Comparison of ENCODE assay signal across 7 mouse cellular contexts in genomic region chr1:172340729-172341321, GRCm38 (mm10). TPM values are rescaled to one million over a fixed set of nuclear protein-coding genes. Genes with fewer than 3 reads are reported as not detected.
DNase-seq lines count a peak whose midpoint lies in the region; ATAC-seq and TF ChIP-seq lines count a peak whose summit lies in the region.

Gene Kcnj10, plus strand, starts transcription at chr1:172341210.

- peak; percentile 88 for DNase-seq in adrenal gland, postnatal 14 days
- DNase-seq in gastrocnemius, postnatal 25 days = peak; percentile 62
- peak; percentile 80 for DNase-seq in intestine, embryonic 14.5 days (ENCODE audit: low spot score)
- DNase-seq in left cerebral cortex, postnatal 25 days (ENCODE audit: low spot score in 2 of 2) = peak; percentile 67 to 81
- peak; percentile 73 for DNase-seq in right cerebral cortex, postnatal 25 days

- H3K4me3 ChIP-seq in cortical plate, adult 2 months (ENCODE audit: insufficient read depth, low read length) = peak within 1 kb of the TSS; percentile 41
- H3K4me3 ChIP-seq in intestine, embryonic 14.5 days (ENCODE audit: low read depth, low read length) = peak within 1 kb of the TSS; percentile 39

- intact Hi-C loops in left cerebral cortex, postnatal 25 days (cut with DNase I) = no loop called here

- WGBS in intestine, embryonic 14.5 days = 1% methylated on average over 38 of the region's 38 CpGs

- no peaks in the 10 kb centered on the region for H3K36me3 ChIP-seq in intestine, embryonic 14.5 days (ENCODE audit: control insufficient read depth, insufficient read depth, low read length)

- no peak within 1 kb of the TSS for H3K9ac ChIP-seq in intestine, embryonic 14.5 days (ENCODE audit: low read length)

- H3K9me3 ChIP-seq in intestine, embryonic 14.5 days (ENCODE audit: control insufficient read depth, low read length) = no peaks in the 10 kb centered on the region

- peak; percentile 87 for ATAC-seq in intestine, embryonic 14.5 days (replicated peaks; ENCODE audit: low FRiP score, low TSS enrichment, low read depth)
- ATAC-seq in megakaryocyte progenitor cell, adult 5-6 weeks (replicated peaks; ENCODE audit: poor library complexity) = peak; percentile 92

- TF ChIP-seq POLR2A in cortical plate, adult 2 months (IDR thresholded peaks at IDR 0.05; ENCODE audit: extremely low read depth, insufficient read depth, low read length) = peak; percentile 42; the same call in 1 of the 2 replicates

- H3K4me1 ChIP-seq in cortical plate, adult 2 months (ENCODE audit: control insufficient read depth, insufficient read depth, low read length) = peaks cover 2% of the 10 kb centered on the region; the same call in 1 of the 2 replicates
- H3K4me1 ChIP-seq in intestine, embryonic 14.5 days (replicated peaks; ENCODE audit: control insufficient read depth, insufficient read depth, low read length) = no peaks in the 10 kb centered on the region; the same call in 1 of the 2 replicates

- peak within 1 kb of the TSS; percentile 63 for H3K4me2 ChIP-seq in intestine, embryonic 14.5 days (ENCODE audit: low read length)

- peaks cover 38% of the 10 kb centered on the region for H3K27me3 ChIP-seq in intestine, embryonic 14.5 days (replicated peaks; ENCODE audit: control insufficient read depth, insufficient read depth, low read length)

- peak within 1 kb of the TSS; percentile 63 for H3K27ac ChIP-seq in cortical plate, adult 2 months (ENCODE audit: insufficient read depth, low read length)
- H3K27ac ChIP-seq in intestine, embryonic 14.5 days (ENCODE audit: low read depth) = no peak within 1 kb of the TSS

- TF ChIP-seq CTCF in cortical plate, adult 2 months (IDR thresholded peaks at IDR 0.05; ENCODE audit: extremely low read depth, insufficient read depth, low read length) = no peak

RNA-seq across cellular contexts. Expression of gene Kcnj10, which starts in this region (rescaled TPM):
- 0.70 and 0.79 TPM in 2 replicates for total RNA-seq in adrenal gland, postnatal 14 days (2021)
- 96.8 and 102 TPM in 2 replicates for polyA plus RNA-seq in cortical plate, adult 2 months (2012; rRNA removed)
- under 1 TPM; 0.08 to 0.13 TPM for total RNA-seq in gastrocnemius, postnatal 25 days (2021)
- 0.07 and 0.09 TPM in 2 replicates for polyA plus RNA-seq in intestine, embryonic 14.5 days (2014; fragmentation: Nextera tagmentation; extraction: Ambion mirVana)
- total RNA-seq in left cerebral cortex, postnatal 25 days (2021) = 10 to 100 TPM; 85.4 to 99.8 TPM
- 0.20 and 0.24 TPM in 2 replicates for total RNA-seq in megakaryocyte progenitor cell, adult 5-6 weeks (2015)
- 0.04 and 0.14 TPM in 2 replicates for total RNA-seq in megakaryocyte progenitor cell, adult 5-6 weeks (2017)

Comparison
In these comparisons a context has a peak if more than half of its experiments do, and no peak if none do; other contexts are left out.
1. RNA of gene Kcnj10 (total RNA-seq): 85.4 to 99.8 TPM in left cerebral cortex, postnatal 25 days; 0.70 to 0.79 TPM in adrenal gland, postnatal 14 days, 0.04 to 0.24 TPM in megakaryocyte progenitor cell, adult 5-6 weeks and 0.08 to 0.13 TPM in gastrocnemius, postnatal 25 days; every median in the first group is over 10 times any median in the second.
2. RNA of gene Kcnj10 (polyA plus RNA-seq): 96.8 to 102 TPM in cortical plate, adult 2 months; 0.07 to 0.09 TPM in intestine, embryonic 14.5 days; every median in the first group is over 10 times any median in the second.
3. Peak in DNase-seq in adrenal gland, postnatal 14 days; RNA of the gene not detected or under 1 TPM.
4. Peak in DNase-seq in gastrocnemius, postnatal 25 days; RNA of the gene not detected or under 1 TPM.
5. Peak in DNase-seq, ATAC-seq, H3K4me3 ChIP-seq and H3K4me2 ChIP-seq in intestine, embryonic 14.5 days; RNA of the gene not detected or under 1 TPM.
6. Peak in ATAC-seq in megakaryocyte progenitor cell, adult 5-6 weeks; RNA of the gene not detected or under 1 TPM.
7. Peak in every context shown above with its lines, with median percentiles within 50 percentile points of each other: DNase-seq.